Mouse (Mus musculus) frontal cortex, adult 2 months (tissue): ENCODE data around the gene Cpne4. TPM values are rescaled to one million over a fixed set of nuclear protein-coding genes. Genes with fewer than 3 reads are reported as not detected.

Source experiments
- DNase-seq, 2 experiments: peaks; one replicate each; pipeline ENCODE4 v3.0.0; 2022; ENCODE audit warnings: low spot score in 1 of 2; ENCODE audit errors: extremely low spot score in 1 of 2
- polyA plus RNA-seq: library from polyadenylated mRNA; depleted of rRNA; stranded (reverse); fragments of >200 nt; gene quantifications from 2 replicates; pipeline ENCODE4 v1.2.3, GENCODE M21; 2012; rRNA removed

The Cpne4 gene
- polyA plus RNA-seq, 1 experiment, result 95.6 TPM

- no peak for DNase-seq
Measured at GRCm38 (mm10) chr9:105032572-105032971, 485.5 kb downstream of the Cpne4 start.

DNA sequence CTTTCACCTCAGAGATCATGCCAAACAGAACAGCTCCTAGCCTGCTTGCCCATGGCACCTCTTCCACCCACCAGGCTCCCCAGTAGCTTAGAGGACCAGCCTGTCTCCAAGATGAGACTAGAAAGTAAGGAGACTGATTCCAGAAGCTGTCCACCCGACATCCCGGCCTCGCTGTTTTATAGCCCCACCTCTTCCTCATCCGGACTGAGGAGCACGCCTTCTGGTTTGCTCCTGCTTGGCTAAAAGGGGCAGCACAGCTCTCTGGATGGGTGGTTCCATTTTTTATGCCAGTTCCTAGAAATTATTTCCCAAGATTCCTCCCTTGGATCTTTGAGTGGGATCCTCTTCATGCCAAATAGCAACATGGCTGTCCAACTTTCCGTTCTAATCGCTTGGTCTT is 486.6 kb downstream of the Cpne4 start:
- no peak for DNase-seq

DNA sequence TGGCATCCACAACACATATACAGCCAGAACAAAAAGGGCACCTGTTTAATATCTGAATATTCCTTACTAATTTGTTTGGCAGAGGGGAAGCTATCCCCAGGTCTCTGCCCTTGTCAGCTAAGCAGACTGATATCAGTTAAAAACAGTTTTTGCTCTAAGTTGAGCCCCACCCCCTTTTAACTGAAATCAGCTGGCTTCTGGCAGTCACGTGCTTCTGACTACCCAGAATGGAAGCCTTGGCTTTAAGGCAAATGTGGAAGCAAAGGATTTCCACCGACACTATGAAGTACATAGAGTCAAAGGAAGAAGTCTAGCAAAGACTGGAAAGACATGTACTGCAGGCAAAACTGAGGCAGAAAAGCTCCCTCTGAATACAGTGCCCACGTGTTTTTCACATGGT is 490.8 kb downstream of the Cpne4 start:
- no peak for DNase-seq

DNA sequence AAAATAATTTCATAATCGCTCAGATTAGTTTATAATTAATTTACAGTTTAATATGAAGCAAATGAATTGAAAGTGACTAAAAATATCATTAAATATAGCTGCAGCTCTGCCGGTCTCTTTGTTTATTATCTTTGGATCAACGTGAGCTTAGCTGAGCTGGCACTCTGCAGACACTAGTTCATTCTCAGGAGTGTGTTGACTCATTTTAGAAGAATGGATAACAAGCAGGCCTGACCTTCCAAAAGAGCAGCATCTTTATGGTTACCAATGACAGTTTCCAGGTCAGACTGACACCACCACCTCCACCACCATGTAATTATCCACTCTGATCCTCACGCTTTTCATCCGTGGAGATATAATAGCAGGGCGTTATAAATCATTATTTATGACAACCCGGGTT is 498.9 kb downstream of the Cpne4 start:
- no peak for DNase-seq

DNA sequence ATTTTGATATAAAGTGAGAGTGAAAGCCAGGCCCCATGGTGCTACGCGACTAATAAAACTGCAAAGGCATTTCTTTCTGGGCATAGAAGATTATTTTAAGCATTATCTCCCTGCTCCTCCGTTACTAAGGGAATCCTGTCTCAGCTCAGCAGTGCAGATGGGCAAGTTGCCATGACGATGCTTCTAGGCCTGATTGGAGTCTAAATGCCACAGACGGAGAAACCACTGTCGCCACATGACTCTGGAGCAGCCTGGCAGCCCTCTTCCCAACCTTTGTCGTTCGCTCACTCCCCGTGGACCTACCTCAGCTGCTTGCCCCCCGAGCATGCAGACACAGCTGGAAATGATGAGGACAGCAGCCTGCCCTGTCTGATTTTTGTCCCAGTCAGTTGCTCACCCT is 501.3 kb downstream of the Cpne4 start:
- DNase-seq, result peak; percentile 53 to 83

DNA sequence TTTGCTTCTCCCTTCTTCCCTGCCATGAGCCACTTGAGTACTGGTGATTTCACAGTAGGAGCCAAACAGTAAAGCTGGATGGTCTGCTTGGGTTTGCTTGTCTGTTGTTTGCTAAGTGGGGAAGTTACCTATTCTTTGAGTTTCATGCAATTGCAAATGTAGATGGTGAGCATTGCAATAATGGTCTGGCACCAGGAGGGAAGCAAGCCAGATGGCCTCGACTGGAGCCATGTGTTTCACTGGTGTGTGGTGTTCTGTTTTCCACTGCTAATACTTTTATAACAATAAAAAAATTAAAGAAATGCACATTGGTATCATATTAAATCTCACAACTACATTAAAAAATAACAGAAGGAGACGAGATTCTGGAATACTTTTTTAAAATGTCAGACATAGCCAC is 502.6 kb downstream of the Cpne4 start:
- DNase-seq, result no peak

DNA sequence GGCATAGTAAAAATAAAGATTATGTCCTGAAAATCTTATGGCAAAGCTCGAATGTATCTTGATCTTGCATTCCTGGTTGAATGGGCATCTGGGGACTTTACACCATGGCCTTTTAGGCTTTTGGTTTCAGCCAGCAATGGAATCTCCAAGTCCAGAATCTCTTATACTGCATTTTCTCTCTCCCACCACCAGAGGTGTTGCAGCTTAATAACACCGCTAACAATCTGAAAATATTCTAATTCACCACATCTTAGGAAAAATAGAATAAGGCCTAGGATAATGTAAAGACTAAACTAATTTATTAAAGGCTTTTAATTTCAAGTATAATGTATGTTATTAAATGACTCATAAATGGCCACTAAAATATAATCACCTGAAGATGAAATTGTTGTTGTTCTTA is 503.2 kb downstream of the Cpne4 start:
- no peak for DNase-seq

GRCm38 (mm10) chr9:105053147-105053557 is 506.1 kb downstream of the Cpne4 start, which contains the start of gene Mrpl3:
TSS of gene Mrpl3 (plus strand) at chr9:105053239.
- DNase-seq, result peak; percentile 45 to 93

GRCm38 (mm10) chr9:105053812-105054211 is 506.7 kb downstream of the Cpne4 start:
- no peak for DNase-seq

- DNase-seq, result no peak
Measured at GRCm38 (mm10) chr9:105069106-105069505, 522.0 kb downstream of the Cpne4 start.

DNA sequence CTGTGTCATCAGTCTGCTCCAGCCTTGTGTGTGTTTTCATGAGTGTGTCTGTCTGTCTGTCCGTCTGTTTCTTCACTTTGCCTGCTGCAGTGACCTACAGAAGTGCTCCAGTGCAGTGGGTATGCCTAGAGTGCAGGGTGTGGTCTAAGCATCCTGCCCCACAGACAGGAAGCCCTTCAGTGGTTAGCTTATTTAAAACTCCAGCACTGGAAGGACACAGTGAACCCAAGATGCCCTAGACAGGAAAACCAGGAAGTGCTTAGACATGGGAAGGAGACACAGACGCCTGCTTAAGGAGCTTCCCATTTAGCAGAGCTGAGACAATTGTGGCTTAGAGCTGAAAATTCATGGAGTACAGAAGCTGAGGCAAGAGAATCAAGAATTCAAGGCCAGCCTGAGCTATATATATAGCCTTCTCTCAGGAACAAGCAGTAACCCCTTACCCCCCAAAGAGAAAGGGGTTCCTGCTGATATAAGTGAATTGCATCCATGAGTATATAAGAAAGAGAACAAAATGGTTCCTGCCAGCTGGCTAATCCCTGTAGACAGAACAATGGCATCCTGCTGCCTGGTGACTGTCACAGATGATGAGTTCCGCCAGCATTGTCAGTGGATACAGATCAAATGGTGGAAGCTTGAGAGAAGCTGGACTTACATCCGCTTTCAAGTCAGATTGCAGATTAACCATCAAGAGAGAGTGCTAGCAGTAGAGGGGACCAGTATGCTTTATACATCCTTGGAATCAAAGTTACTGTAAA is 526.1 kb downstream of the Cpne4 start:
- DNase-seq, result no peak

DNA sequence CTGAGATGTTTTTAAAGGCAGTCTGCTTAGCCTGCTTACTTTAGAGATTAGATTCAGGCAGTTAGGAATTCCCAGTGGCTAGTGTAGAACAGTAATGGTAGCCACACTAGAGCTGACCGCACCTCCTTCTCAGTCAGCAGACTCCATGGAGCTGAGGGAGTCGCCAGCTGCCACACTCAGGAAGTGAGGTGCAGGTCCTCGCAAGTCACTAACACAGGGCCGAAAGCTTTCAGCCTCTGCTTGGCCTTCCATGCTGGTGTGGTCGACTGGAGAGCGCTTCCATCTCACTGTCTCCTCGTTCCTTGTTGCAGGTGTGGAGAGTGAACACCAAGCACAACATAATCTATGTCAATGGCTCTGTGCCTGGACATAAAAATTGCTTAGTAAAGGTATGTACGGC is 527.8 kb downstream of the Cpne4 start:
- no peak for DNase-seq

- DNase-seq, result no peak
Measured at GRCm38 (mm10) chr9:105076756-105077424, 529.8 kb downstream of the Cpne4 start.

- no peak for DNase-seq
Measured at GRCm38 (mm10) chr9:105078460-105078859, 531.4 kb downstream of the Cpne4 start.

DNA sequence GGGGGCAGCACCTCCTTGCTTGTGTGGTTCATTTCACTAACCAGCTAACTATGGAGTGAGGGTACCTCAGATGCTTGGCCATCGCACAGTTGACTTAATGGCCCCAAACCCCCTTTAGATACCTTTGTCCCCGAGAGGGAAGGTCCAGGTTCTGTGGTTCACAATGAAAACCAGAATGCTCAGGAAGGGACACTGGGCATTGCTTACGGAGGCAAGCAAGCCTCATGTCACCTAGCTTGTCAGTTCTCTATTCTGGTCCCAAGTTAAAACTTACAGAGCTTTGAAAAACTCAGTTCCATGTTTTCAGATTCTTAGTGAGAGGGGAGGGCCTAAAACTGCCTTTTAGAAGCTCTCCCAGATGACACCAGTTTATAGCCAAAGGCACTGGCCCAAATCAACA is 533.2 kb downstream of the Cpne4 start:
- no peak for DNase-seq

Other genes with a start within 250 kb of the Cpne4 start
- 0.13 and 0.14 TPM in 2 replicates for gene Acpp, start 209.5 kb upstream of the Cpne4 start, polyA plus RNA-seq